Mouse (Mus musculus): ENCODE results near the gene Kcng4. TPM values are rescaled to one million over a fixed set of nuclear protein-coding genes. Genes with fewer than 3 reads are reported as not detected.
A peak's percentile ranks its signal among the peaks of the same experiment; 100 is the strongest.

The Kcng4 gene
- polyA plus RNA-seq, 1 experiment from 2014 or later: not detected

DNA sequence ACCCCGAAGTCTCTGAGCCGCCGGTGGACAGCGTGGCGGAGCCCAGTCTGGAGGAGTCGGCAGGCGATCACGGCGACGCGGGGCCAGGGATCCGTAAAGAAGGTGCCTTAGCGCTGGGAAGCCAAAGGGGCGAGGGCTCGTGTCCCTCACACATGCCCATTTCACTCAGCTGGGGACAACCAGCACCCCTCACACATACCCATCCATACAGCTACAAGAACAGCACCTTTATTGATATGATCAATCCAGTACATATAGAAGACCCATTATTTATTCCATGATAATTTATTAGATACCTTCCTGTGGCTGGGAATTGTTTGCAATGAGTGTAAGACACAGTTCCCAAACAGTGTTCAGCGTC, 60.1 kb downstream of the Kcng4 start:
- ATAC-seq (ENCODE audit: insufficient number of reproducible peaks, insufficient read depth, low FRiP score, low read depth): no peak
- Histone ChIP-seq H3K4me2 (ENCODE audit: low read length) (peak overlapping the region; percentile 94), H3K36me3 (ENCODE audit: control insufficient read depth, insufficient read depth, low read length) (no peaks in the 10 kb centered on the region), H3K27ac (replicated peaks in 1 of 2; ENCODE audit: control insufficient read depth in 1 of 2, insufficient read depth in 1 of 2, low read depth in 2 of 2, low read length in 2 of 2) (no peak overlapping the region), H3K4me1 (ENCODE audit: control insufficient read depth in 2 of 2, insufficient read depth in 2 of 2, low read length in 2 of 2) (peaks cover 2 to 8% of the 10 kb centered on the region in 2 experiments), H3K9ac (ENCODE audit: low read length) (peak overlapping the region; percentile 78), H3K4me3 (ENCODE audit: control insufficient read depth in 1 of 2, insufficient read depth in 1 of 2, low read depth in 1 of 2, low read length in 2 of 2) (peak overlapping the region; percentile 57 to 75), H3K9me3 (ENCODE audit: control insufficient read depth, low read length) (no peaks in the 10 kb centered on the region), H3K27me3 (ENCODE audit: control insufficient read depth, insufficient read depth, low read length) (peaks cover 13% of the 10 kb centered on the region)
- 3% methylated on average over 16 of the region's 16 CpGs for WGBS

DNA sequence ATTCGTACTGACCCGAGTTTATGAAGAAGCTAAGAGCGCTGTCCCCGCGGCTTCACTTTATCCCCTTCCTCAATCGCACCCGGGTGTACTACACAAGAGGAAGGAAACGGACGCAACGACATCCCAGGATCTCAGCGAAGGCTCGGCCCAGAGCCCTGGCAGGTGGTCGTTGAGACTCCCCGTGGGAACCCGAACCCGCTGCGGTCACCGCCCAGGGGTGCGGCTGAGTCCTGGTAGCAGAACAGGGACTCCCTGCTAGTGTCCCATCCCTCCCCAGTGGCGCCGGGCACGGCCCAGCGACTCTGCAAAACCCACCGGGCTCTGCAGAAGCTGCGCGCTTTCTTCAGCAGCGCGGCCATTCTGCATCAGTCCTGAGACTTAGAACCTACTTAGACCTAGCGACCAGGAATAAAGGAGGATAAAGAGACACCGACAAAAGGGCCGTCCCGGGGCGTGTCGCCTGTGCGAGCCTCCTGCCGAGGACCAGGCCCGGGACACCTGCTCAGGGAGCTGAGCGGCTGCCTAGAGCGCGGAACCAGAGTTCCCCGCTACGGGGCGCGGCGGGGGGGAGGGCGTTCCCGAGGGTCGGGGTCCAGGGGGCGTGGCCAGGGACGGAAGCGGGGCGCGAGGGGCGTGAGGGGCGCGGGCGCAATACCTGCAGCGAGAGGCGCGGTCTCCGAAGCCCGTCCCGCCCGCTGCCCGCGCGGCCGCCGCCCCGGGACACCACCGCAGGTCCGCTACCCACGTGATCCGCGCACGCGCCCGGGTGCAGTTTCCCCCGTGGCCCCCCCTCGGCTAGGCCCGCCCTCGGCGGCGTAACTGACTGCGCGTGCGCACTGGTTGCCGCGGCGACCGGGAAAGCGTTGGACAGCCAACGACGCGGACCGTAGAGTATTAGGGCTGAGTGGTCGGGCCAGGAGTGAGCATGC, 60.8 kb downstream of the Kcng4 start, which contains the start of the genes Hsdl1 and Dnaaf1:
Gene Hsdl1 (minus strand): TSS at position 747 of the 929 bp plus-strand sequence.
Gene Dnaaf1 (plus strand): TSS at position 799 of the 929 bp plus-strand sequence.
- peaks cover 13% of the 10 kb centered on the region for H3K27me3 ChIP-seq (ENCODE audit: control insufficient read depth, insufficient read depth, low read length)
- peak within 1 kb of the TSS; percentile 94 for H3K4me2 ChIP-seq (ENCODE audit: low read length)
- H3K27ac ChIP-seq (replicated peaks in 1 of 2; ENCODE audit: control insufficient read depth in 1 of 2, insufficient read depth in 1 of 2, low read depth in 2 of 2, low read length in 2 of 2): peak within 1 kb of the TSS in 1 of 2 experiments; percentile 25; a peak in 1 of 4 replicates
- no peaks in the 10 kb centered on the region for H3K9me3 ChIP-seq (ENCODE audit: control insufficient read depth, low read length)
- peak; percentile 84 for ATAC-seq (ENCODE audit: insufficient number of reproducible peaks, insufficient read depth, low FRiP score, low read depth)
- peak within 1 kb of the TSS; percentile 78 for H3K9ac ChIP-seq (ENCODE audit: low read length)
- under 1% methylated on average over 90 of the region's 97 CpGs for WGBS
- no peaks in the 10 kb centered on the region for H3K36me3 ChIP-seq (ENCODE audit: control insufficient read depth, insufficient read depth, low read length)
- peak within 1 kb of the TSS; percentile 57 to 75 for H3K4me3 ChIP-seq (ENCODE audit: control insufficient read depth in 1 of 2, insufficient read depth in 1 of 2, low read depth in 1 of 2, low read length in 2 of 2)
- peaks cover 2 to 3% of the 10 kb centered on the region in 2 experiments; a peak in 3 of 4 replicates for H3K4me1 ChIP-seq (ENCODE audit: control insufficient read depth in 2 of 2, insufficient read depth in 2 of 2, low read length in 2 of 2)

Other genes with a start within 250 kb of the Kcng4 start
- gene Mlycd, start 240.8 kb downstream of the Kcng4 start, polyA plus RNA-seq (2014; fragmentation: Nextera tagmentation; extraction: Ambion mirVana): 25.0 and 25.4 TPM in 2 replicates
- gene Osgin1, start 201.6 kb downstream of the Kcng4 start, polyA plus RNA-seq (2014; fragmentation: Nextera tagmentation; extraction: Ambion mirVana): 0.47 and 0.66 TPM in 2 replicates
- 0.27 TPM in 1 of 2 replicates, not detected in the other for gene Necab2, start 189.0 kb downstream of the Kcng4 start, polyA plus RNA-seq (2014; fragmentation: Nextera tagmentation; extraction: Ambion mirVana)
- gene Slc38a8, start 134.0 kb downstream of the Kcng4 start, polyA plus RNA-seq (2014; fragmentation: Nextera tagmentation; extraction: Ambion mirVana): not detected in 2 replicates
- gene Mbtps1, start 76.9 kb downstream of the Kcng4 start, polyA plus RNA-seq (2014; fragmentation: Nextera tagmentation; extraction: Ambion mirVana): 62.5 and 64.8 TPM in 2 replicates
- gene Hsdl1, start 60.5 kb downstream of the Kcng4 start, polyA plus RNA-seq (2014; fragmentation: Nextera tagmentation; extraction: Ambion mirVana): 34.7 and 40.8 TPM in 2 replicates
- gene Dnaaf1, start 60.4 kb downstream of the Kcng4 start, polyA plus RNA-seq (2014; fragmentation: Nextera tagmentation; extraction: Ambion mirVana): 0.28 TPM in 1 of 2 replicates, not detected in the other
- 5.4 and 6.2 TPM in 2 replicates for gene Taf1c, start 30.5 kb downstream of the Kcng4 start, polyA plus RNA-seq (2014; fragmentation: Nextera tagmentation; extraction: Ambion mirVana)
- not detected in 2 replicates for gene Adad2, start 22.9 kb downstream of the Kcng4 start, polyA plus RNA-seq (2014; fragmentation: Nextera tagmentation; extraction: Ambion mirVana)
- 4.7 and 6.8 TPM in 2 replicates for gene Wfdc1, start 30.7 kb upstream of the Kcng4 start, polyA plus RNA-seq (2014; fragmentation: Nextera tagmentation; extraction: Ambion mirVana)
- gene Atp2c2, start 64.3 kb upstream of the Kcng4 start, polyA plus RNA-seq (2014; fragmentation: Nextera tagmentation; extraction: Ambion mirVana): 0.20 and 0.43 TPM in 2 replicates
- 11.1 and 11.4 TPM in 2 replicates for gene Tldc1, start 142.7 kb upstream of the Kcng4 start, polyA plus RNA-seq (2014; fragmentation: Nextera tagmentation; extraction: Ambion mirVana)
- 55.1 and 75.9 TPM in 2 replicates for gene Cotl1, start 204.9 kb upstream of the Kcng4 start, polyA plus RNA-seq (2014; fragmentation: Nextera tagmentation; extraction: Ambion mirVana)
- gene Klhl36, start 226.6 kb upstream of the Kcng4 start, polyA plus RNA-seq (2014; fragmentation: Nextera tagmentation; extraction: Ambion mirVana): 8.8 and 10.6 TPM in 2 replicates